Mouse (Mus musculus): Measurements from ENCODE around the gene Serpine3.
"Not testable (repeated sequence)": the region's sequence is repeated elsewhere in the genome, so short reads cannot be mapped to it uniquely, and the experiment has no call there.

Serpine3 gene

DNA sequence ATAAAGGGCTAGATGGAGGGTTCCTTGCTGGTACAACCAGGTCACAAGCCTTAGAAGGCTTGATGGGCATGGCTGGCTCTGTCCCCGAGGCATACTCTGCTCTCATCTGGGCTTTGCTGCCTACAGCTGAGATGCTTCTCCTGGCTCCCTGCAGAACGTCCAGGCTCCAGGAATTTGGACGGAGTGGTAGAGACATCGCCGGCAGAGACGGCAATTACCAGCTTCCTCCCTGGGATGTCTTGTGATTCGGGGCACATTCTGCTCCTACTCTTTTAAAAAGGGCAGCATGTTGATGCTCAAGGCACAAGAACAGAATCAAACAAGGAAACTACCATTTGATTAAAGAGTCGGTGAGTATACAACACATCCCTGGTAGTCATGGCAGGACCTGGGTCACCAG lies at the start of gene Serpine3:
Serpine3 (plus strand) TSS at position 301 of the 400 bp plus-strand sequence.
- no peak for DNase-seq

DNA sequence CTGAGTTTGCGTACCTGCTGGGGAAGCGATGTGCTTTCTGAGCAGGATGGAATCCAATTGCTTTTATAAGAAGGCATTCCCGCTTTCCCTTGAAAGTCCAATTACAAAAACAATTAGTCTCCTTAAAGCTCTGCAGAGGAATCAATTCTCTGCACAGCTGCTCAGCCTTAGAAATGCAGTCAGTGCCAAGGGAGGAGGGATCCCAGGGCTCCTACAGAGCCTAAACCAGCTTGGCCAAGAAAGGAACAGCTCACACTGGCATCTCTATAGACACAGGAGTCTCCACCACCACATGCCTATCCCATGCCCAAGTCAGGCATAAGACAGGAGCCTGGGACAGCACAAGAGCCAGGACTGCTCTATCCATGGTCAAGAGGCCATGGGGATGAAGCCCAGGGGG lies 41.1 kb upstream of the Serpine3 start:
- no peak for DNase-seq

DNA sequence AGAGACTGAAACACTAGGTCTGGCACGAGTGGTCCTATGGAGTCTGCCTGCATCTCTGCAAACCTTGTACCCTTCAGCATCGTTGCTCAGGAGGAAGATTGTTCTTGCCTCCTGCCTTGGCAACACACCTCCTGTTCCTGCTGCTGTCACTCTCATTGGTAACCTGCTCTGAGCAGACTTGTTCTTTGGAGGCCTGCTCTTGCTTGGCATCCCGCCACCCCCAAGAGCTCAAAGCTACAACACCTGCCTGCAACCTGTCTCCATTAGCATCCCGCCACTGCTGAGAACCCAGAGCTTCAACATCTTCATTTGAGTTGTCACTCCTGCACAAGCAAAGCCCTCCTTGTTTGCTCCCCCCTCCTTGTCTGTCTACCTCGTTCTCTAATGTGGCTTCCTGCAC lies 35.5 kb upstream of the Serpine3 start:
- DNase-seq: no peak

DNA sequence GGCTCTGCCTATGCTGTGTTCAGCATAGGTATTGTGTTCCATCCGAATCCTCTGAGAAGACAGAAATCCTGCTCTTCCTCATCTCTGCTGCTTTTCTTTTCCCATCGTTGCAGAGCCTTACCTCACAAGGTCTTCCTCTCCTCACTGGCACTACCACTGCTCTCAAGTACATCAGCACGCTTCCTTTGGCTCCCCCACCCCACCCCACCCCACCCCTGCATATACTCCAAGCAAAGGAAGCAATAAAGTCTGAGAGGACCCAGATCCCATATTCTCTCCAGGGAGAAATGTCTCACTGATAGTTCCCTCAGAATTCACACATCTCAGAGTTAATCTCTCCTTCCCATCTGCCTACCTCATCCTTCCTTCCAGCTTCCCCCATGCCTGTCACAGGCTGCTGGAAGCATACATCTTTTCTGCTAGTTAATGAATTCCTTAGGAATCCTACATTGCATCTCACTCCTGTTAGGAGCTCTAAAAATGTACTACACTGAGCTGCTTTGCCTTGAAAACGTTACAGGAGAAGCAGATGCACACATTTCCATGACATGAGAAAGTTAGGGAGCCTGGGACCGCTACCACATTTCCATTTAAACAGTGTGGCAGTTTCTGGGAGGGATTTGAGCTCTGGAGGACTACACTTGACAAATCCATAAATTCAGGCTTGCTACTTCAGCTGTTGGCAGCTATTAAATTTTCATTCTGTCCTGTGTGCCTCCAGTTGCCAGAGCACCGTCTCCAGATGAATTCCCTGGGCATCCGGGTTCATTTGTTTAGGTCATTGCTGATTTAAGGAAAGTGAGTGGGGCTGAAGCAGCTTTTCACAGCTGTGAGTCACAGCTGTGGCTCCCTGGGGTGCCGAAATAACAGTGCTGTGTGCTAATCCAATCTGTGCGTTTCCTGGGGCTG lies 25.8 kb upstream of the Serpine3 start:
- DNase-seq: no peak

DNA sequence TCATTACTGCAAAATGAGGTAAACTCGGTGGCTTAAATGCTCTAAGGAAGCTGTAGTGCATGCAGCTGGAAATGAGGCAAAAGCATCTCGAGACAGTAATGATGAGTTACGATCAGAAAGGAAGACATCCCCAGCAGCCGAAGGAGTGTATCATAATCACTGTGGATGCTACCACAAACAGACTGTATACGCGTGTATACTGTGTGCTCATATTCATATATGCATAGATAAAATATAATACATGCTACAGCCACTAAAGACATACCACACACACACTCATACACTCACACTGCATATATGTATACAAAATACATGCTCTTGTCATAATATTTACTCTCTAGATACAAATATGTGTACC lies 25.1 kb upstream of the Serpine3 start:
- no peak for DNase-seq

DNA sequence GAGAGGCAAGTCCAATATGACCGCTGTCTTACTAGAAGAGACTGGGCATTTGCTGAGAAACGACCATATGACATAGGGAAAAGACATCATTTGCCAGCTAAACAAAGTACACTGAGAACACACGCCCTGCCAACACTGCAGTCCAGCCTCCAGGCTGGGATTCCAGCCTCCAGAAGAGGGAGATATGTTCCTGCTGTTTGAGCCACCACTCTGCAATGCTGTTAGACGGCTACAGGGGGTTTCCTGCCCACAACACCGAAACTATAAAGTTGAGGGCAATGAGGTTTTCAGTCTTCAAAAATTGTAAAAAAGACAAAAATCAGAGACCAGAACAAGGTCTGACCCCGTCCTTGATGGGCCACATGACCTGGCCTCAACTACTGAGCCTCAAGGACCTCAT lies 24.4 kb upstream of the Serpine3 start:
- peak in 1 of 2 experiments; percentile 8 for DNase-seq

DNA sequence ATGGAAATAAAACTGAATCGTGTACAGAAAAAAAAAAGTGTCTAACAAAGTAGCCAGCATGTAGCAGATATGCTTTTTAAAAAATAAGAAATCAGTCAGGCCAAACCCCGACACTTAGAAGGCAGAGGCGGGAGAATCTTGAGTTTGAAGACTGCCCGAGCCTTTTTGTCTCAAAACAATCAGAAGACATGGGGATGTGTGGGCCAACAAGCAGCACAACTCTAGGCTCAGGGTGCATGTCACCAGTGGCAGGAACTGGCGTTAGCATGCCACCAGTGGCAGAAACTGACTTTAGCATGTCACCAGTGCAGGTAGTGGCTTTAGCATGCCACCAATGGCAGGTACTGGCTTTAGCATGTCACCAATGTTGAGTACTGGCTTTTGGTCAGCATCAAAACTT lies 23.9 kb upstream of the Serpine3 start:
- DNase-seq: no peak

DNA sequence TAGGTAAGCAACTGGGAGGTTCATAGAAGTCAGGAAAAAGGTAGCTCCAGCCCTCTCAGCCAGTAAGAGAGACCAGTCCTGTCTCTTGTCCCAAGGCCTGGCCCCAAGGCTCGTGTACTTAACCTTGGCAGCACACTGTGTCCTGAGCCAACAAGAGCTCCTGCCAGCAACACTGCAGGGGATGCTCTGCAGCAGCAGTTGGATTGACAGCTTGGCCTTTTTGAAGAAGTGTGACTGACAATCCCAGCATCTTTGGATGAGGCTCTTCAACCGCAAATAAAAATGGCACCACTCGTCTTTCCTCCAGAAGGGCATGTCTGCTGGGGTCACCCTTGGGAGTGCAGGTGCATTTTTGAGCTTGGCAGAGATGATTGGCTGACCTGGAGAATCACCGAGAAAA lies 23.1 kb upstream of the Serpine3 start:
- DNase-seq: no peak

DNA sequence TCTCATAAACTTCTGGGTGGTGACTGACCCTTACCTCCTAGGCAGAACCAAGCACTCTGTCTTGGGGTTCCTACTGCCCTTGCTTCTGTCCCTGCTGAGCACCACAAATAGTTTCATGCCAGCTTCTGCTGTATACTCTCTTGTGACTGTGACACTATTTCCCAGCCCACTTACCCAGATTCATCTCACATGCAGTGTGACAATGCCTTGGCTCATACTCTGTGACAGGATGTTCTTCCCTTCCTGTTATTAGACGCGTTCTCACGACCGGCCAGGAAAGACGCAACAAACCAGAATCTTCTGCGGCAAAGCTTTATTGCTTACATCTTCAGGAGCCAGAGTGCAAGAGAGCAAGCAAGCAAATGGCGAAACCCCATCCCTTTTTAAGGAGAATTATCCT lies 21.1 kb upstream of the Serpine3 start:
- not testable (repeated sequence) for DNase-seq

DNA sequence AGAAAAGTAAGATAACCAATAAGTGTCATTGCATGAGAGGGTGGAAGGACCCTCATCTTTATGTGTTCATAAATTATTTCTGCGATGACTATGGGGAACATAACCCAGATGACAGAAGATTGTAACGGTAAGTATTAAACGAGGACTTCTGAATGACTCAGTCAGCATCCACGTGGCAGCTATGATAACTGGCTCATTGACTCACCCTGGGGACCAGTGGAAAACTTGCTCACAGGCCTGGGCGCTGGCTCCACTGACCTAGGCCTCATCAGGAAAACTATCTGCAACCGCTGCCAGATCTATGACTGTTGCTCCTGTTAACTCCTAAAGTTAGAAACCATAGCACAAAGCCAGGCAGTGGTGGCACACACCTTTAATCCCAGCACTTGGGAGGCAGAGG lies 15.1 kb upstream of the Serpine3 start:
- DNase-seq: no peak

DNA sequence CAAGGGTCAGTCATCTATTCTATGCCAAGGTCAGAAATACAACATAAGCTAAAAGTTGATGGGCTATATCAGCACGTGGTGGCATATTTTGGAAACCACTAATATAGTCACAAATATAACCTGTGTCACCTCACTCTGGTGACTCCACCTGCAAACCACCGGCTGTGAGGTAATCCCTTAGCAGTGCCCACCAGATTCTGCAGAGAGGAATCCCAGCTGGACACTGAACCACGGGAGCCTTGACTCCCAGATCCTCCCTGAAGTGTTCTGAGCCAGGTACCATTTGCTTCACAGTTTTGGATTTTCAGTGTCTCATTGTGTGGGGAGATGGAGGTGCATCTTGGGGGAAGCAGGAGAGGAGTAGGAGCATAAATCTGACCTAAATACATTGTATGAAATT lies 13.1 kb upstream of the Serpine3 start:
- DNase-seq: no peak

DNA sequence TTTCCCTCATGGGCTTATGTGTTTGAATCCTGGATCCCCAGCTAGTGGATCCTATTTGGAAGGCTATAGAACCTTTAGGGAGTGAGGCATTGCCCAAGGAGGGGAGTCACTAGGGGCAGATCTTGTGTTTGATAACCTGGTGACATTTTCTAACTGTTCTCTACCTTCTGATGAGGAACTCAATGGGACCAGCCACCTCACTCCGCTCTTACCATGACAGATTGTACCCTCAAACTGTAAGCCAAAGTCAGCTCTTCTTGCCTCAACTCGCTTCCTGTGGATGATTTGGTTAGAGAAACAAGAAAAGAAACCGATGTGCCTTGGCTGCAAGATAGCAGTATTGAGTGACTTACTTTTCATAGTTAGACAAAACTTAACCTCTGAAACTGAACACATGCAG lies 11.7 kb upstream of the Serpine3 start:
- no peak for DNase-seq

DNA sequence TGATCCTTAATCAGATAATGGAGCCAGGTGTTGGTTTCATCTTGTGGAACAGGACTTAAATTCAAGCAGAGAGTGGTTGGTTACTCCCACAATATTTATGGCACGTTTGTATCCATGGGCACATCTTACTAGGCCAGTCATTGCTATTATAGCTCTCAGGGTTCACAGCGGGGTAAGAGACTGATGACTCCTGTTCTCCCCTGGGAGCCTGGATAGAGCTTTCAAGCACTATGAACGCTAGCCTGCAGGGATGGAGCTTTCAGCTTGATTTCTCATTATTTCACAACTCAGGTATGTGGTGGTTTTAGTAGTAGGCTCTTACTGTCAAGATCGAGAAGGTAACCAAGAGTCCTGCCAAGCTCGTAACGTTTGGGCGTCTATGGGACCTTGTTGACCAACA lies 7.5 kb upstream of the Serpine3 start:
- DNase-seq: no peak

DNA sequence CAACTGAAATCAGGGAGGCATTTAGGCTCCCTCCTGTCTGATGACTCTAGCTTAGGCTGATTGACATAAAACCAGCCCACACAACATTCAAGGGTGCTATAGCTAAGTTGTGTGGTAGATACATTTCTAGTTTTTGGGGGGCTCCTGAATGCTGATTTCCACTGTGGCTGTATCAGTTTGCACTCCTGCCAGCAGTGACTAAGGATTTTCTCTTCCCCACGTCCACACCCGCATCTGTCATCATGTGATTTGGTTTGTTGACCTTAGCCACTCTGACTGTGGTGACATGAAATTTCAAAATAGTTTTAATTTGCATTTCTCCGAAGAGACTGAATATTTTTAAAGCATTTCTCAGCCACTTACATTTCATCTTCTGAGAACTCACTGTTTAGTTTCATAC lies 6.0 kb upstream of the Serpine3 start:
- DNase-seq: no peak

DNA sequence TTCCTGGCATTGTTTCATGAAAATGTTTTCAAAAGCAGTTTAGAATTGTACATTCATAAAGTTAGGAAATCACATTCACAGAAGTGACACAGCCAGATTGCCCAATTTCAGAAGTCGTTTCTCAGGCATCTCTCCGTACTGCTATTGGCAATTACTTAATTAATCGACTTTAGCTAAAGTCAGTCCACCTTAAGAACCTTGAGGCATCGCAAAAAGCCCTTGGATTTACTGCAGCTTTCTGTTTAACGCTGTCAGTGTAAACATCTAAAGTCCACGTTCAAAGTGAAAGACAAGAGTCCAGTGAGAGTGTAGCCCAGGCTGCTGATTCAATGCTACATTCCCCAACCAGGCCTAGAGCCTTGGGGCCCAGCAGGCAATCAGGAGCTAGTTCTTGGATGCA lies 1.1 kb upstream of the Serpine3 start:
- DNase-seq: no peak

DNA sequence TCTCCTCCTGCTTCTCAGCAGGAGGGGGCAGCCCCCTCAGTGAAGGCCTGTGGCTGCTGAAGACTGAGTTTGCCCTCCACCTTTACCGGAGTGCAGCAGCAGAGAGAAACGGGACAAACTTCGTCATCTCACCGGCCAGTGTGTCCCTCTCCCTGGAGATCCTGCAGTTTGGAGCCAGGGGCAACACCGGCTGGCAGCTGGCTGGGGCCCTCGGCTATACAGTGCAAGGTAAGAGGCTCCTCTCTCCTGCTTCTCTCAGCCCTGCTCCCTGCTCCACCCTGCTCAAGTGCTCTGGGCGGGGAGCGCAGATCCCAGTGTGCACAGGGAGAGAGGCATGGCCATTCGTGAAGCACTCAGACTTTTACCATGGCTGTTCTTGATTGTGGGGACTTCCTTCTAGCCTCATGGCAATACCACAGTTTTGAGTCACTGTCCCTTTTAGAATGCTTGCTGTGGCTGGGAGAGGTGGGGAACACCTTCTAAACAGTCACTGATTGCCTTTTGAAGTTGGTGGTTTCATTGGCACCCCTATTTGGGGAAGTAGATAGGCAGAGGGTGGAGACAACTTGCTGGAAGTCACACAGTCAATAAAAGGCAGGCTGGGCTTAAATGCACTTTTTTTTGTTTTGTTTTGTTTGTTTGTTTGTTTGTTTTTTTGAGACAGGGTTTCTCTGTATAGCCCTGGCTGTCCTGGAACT lies 1.7 kb downstream of the Serpine3 start:
- DNase-seq: no peak

DNA sequence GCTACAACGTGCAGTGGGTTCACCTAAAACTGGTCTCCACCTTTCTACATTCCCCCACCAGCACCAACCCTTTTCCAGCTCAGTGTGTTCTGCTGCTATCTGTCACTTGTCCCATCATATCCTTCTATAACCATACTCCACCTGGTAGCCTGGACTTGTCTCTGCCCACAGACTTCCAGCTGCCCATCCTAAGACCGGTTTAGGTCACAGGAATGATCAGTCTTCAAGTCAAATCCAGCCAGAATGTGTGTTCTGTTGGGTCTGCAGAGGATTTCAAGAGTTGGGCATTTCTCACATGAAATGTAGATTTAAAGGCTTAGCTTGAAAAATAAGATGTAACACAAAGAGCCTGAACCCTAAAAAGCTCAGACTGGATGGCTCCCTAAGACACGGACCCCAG lies 10.2 kb downstream of the Serpine3 start:
- DNase-seq: no peak

DNA sequence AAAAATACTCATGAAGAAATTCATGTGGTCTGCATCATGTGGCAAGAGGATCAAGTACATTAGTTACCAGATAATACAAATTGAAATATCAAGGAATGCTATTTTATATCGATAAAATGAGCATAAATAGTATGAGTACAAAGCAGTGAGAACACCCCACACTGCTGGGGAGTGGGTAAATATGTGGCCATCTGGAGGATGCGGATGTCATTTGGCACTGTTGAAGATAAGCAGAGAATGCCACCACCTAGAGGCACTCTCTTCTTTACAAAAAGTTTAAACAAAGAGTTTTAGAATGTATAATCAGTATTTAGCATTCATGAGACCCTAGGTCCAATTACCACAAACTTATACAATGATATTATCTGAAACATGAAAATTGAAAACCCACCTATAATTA lies 54.7 kb downstream of the Serpine3 start:
- no peak for DNase-seq

DNA sequence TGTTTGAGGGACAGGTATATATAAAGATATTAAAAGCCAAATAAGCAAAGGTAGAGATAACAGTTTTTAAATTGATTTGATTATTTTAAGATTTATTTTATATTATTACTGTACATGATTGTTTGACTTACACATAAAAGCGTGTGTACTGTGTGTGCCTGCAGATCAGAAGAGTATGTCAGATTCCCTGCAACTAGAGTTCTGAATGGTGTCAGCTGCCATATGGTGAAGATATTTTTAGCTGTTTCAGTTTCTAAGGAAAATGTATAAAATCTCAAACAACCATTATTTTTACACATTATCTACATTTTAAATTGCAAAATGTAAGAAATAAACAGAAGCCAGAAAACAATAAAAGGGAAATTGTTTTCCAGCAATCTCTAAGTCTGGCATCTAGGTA lies 58.2 kb downstream of the Serpine3 start:
- DNase-seq: no peak

DNA sequence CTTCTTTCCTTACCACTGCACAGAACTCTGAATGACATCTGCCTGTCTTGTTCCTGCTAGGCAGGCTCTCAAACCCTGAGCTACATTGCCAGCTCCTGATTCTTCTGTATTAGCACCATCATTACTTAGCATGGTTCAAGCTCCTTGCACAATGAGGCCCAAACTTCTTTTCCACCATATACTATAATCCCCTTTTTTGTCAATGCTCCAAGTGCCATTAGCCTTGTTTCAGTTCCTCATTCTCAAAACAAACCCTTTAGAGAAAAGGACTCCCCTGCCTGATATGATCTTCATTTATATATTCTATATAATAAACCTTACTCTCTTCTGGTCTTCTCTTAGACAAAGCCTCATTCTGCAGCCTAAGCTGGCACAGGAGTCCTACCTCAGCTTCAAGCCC lies 61.1 kb downstream of the Serpine3 start:
- no peak for DNase-seq

DNA sequence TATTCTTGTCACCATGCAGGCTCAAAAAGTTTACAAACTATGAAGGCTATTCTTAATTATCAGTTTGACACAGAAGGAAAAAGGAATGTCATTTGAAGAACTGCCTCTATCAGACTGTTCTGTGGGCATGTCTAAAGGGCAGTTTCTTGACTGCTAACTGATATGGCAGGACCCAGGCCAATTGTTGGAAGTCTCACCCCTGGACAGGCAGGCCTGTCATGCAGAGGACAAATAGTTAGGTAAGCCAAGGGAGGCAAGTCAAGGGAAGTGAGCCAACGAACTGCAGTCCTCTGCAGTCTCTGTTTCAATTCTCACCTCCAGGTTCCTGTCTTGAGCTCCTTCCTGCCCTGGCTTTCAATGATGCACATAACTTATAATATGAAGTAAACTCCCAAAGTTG lies 68.4 kb downstream of the Serpine3 start:
- no peak for DNase-seq

DNA sequence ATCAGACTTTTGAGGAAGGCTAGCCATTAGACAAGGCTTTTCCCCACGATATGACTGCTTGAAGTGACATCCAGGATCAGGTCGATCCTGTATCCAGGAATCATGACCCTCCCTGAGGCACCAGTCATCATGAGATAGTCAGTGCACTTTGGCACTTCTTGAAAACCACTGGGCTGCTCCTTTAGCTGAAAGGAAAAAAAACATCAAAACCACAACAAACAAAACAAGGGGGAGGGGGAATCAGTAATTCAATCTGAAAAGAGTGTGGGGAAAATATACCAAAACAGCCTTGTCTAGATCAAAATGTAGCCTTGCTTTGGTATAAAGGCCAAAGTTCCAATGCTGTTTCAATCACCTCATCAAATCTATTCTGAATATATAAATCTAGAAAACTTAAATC lies 70.2 kb downstream of the Serpine3 start:
- DNase-seq: no peak

DNA sequence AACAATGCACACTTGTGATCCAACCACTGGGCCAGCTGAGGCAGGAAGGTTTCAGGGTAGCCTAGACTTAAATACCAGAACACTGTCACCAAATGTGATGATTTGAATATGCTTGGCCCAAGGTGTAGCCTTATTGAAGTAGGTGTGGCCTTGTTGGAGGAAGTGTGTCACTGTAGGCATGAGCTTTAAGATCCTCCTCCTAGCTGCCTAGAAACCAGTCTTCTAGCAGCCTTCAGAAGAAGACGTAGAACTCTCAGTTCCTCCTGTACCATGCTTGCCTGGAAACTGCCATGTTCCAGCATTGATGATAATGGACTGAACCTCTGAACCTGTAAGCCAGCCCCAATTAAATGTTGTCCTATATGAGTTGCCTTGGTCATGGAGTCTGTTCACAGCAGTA lies 72.2 kb downstream of the Serpine3 start:
- no peak for DNase-seq
